Mouse (Mus musculus): Measurements from ENCODE around the gene Tcf20.

GRCm38 (mm10) chr15:82822347-82822746 is 165.3 kb downstream of the Tcf20 start:
- TF ChIP-seq CTCF (IDR thresholded peaks at IDR 0.05; ENCODE audit: low read depth, low read length) (no peak), EP300 (IDR thresholded peaks at IDR 0.05; ENCODE audit: insufficient read depth, low read depth, low read length) (no peak), POLR2A (IDR thresholded peaks at IDR 0.05; ENCODE audit: insufficient read depth, low read length) (no peak)

All from ES-Bruce4 (cell line).